In the genomic region with DNA sequence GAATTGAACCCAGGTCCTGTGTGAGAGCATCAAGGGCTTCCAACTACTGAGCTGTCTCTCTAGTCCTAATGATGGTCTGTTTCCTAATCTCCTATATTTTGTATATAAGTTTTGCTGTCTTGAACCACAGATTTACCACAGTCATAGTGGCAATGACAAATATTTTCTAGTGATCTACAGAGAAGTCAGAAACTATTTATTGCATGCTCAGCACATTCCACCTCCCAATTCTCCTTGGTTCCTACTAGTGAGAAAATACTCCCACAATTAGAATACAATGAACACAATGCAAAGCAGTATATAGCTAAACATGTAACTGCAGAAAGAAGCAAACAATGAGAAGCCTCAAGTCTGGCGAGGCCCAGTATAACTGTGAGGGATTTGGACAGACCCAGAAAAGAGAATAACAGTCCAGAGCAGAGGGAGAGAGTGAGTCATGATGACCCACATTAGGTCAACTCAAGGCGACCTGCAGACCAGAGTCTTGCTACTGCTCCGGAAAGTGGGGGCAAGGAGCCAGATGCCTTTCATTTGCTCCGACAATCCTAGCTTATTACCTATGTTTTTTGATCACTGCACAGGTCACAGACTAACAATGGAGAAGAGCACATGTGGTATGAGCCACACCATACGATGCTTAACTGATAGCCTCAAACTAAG, we compare ENCODE assay signal across 20 mouse cellular contexts.
DNase-seq lines count a peak whose midpoint lies in the region; TF ChIP-seq lines count a peak whose summit lies in the region.
"Had no signal": no experiment of that assay in that cellular context is flagged by ENCODE, and none has a peak within 500 bp of the region (broad histone marks: within the 10 kb centered on the region; RNA-seq: fewer than 3 reads in every experiment).

No protein-coding gene starts in this region.

- H3K36me3 ChIP-seq in ES-E14 (ENCODE audit: control insufficient read depth, insufficient read depth, low read length, poor library complexity, severe bottlenecking) = no peaks in the 10 kb centered on the region
- H3K36me3 ChIP-seq: embryonic facial prominence, embryonic 10.5 days; embryonic facial prominence, embryonic 12.5 days; forebrain, embryonic 15.5 days had no signal

- H3K4me1 ChIP-seq in ES-E14 (ENCODE audit: control insufficient read depth in 2 of 2, insufficient read depth in 2 of 2, low read length in 2 of 2, poor library complexity in 1 of 2) = no peaks in the 10 kb centered on the region

- peak; percentile 5 for DNase-seq in adrenal gland, adult 2 months
- no peak for DNase-seq in adrenal gland, adult 18-20 months (ENCODE audit: low spot score in 2 of 2)
- DNase-seq in heart, adult 11 months = peak; percentile 66
- DNase-seq in heart, postnatal 14 days = no peak
- no peak for DNase-seq in ES-E14 (ENCODE audit: low read depth, low spot score)
- DNase-seq in NIH3T3 (ENCODE audit: low read depth) = peak; percentile 29
- no peak for DNase-seq in left cerebral cortex, adult 9 months (ENCODE audit: low spot score in 2 of 2)
- no peak for DNase-seq in cerebellum, adult 9-11 months
- DNase-seq: adrenal gland, postnatal 10 days; adrenal gland, postnatal 25 days; cerebellum, adult 11 months; cerebellum, adult 18-20 months; cerebellum, adult 8-10 months; cerebellum, postnatal 10 days; cerebellum, postnatal 25 days; forebrain, postnatal 0 days had no signal

- no peak overlapping the region for H3K9ac ChIP-seq in ES-E14 (ENCODE audit: insufficient read depth, low read depth, low read length, poor library complexity, severe bottlenecking)
- H3K9ac ChIP-seq: embryonic facial prominence, embryonic 12.5 days; forebrain, embryonic 13.5 days; forebrain, embryonic 15.5 days; forebrain, postnatal 0 days had no signal

- no peak overlapping the region for H3K27ac ChIP-seq in ES-E14 (ENCODE audit: insufficient read depth, low read depth, low read length, poor library complexity, severe bottlenecking)
- H3K27ac ChIP-seq: embryonic facial prominence, embryonic 10.5 days; embryonic facial prominence, embryonic 12.5 days; forebrain, embryonic 13.5 days; forebrain, embryonic 15.5 days had no signal

- no peaks in the 10 kb centered on the region for H3K9me3 ChIP-seq in ES-E14 (ENCODE audit: control insufficient read depth, insufficient read depth, low read depth, low read length)
- H3K9me3 ChIP-seq: embryonic facial prominence, embryonic 10.5 days; embryonic facial prominence, embryonic 12.5 days; forebrain, embryonic 13.5 days; forebrain, embryonic 15.5 days had no signal

- intact Hi-C loops in heart, postnatal 14 days (cut with DNase I) = no loop called here

- no peak overlapping the region for H3K4me3 ChIP-seq in ES-E14 (ENCODE audit: insufficient read depth in 1 of 2, low read depth in 1 of 2, low read length in 2 of 2, poor library complexity in 1 of 2, severe bottlenecking in 1 of 2)
- H3K4me3 ChIP-seq: embryonic facial prominence, embryonic 10.5 days; embryonic facial prominence, embryonic 12.5 days; forebrain, embryonic 13.5 days; forebrain, embryonic 15.5 days had no signal

- in situ Hi-C loops in ES-E14 (cut with MboI; ENCODE audit: low sequenced_read_pairs in 2 of 2, unreplicated experiment in 2 of 2) = no loop called here

TF ChIP-seq in ES-E14, 5 proteins besides CTCF, POLR2A, EP300 and RAD21:
- no peak for TF ChIP-seq ZC3H11A (IDR thresholded peaks at IDR 0.05; ENCODE audit: borderline replicate concordance, low read depth, low read length)
- peak; percentile 52; the same call in 1 of the 2 replicates for TF ChIP-seq MAFK (IDR thresholded peaks at IDR 0.05; ENCODE audit: insufficient read depth, low read depth, low read length)

Comparison
In these comparisons a context has a peak if more than half of its experiments do, and no peak if none do; other contexts are left out.
1. DNase-seq: peak in adrenal gland, adult 2 months (single experiment), heart, adult 11 months (single experiment) and NIH3T3 (single experiment); none in adrenal gland, adult 18-20 months (0 of 2), heart, postnatal 14 days (0 of 2), ES-E14 (single experiment), left cerebral cortex, adult 9 months (0 of 2) and cerebellum, adult 9-11 months (single experiment).